Mouse (Mus musculus): ENCODE measurements around the gene Gad2. TPM values are rescaled to one million over a fixed set of nuclear protein-coding genes. Genes with fewer than 3 reads are reported as not detected.

Gad2 gene
- total and polyA plus RNA-seq, 3 experiments, result 0.04 TPM; not detected in 2

- TF ChIP-seq ZNF384 (IDR thresholded peaks at IDR 0.05; ENCODE audit: low read depth, low read length) (no peak), ZC3H11A (IDR thresholded peaks at IDR 0.05; ENCODE audit: low read depth, low read length) (peak; percentile 58), CTCF (conservative IDR thresholded peaks at IDR 0.05 in 1 of 2, IDR thresholded peaks at IDR 0.05 in 1 of 2; ENCODE audit: low read depth in 2 of 2, low read length in 2 of 2) (peak; percentile 84 to 92), RAD21 (IDR thresholded peaks at IDR 0.05; ENCODE audit: low read depth, low read length) (peak; percentile 93), RCOR1 (conservative IDR thresholded peaks at IDR 0.05; ENCODE audit: low read depth, low read length) (no peak), JUND (conservative IDR thresholded peaks at IDR 0.05; ENCODE audit: low read depth, low read length) (no peak), SMC3 (IDR thresholded peaks at IDR 0.05; ENCODE audit: low read depth, low read length) (peak; percentile 86), BHLHE40 (IDR thresholded peaks at IDR 0.05; ENCODE audit: low read depth, low read length) (no peak), TBP (conservative IDR thresholded peaks at IDR 0.05; ENCODE audit: low read depth, low read length) (no peak)
- H3K9me3 ChIP-seq (replicated peaks; ENCODE audit: low read length), result no peaks in the 10 kb centered on the region
- in situ Hi-C loops (cut with MboI; ENCODE audit: low pct_ligation_motif_present, low pct_unique_long_range_greater_than_20kb, low sequenced_read_pairs) (no loop called here), dilution Hi-C loops (cut with MboI; ENCODE audit: extremely low pct_ligation_motif_present, extremely low pct_unique_long_range_greater_than_20kb, low sequenced_read_pairs) (no loop called here)
- H3K4me3 ChIP-seq (replicated peaks in 1 of 3; ENCODE audit: low read depth in 2 of 3, low read length in 2 of 3, poor library complexity in 1 of 3), result no peak overlapping the region
- no peak overlapping the region for H3K9ac ChIP-seq (ENCODE audit: insufficient read depth, low read depth)
- no peaks in the 10 kb centered on the region for H3K79me2 ChIP-seq (replicated peaks; ENCODE audit: control insufficient read depth, extremely low read depth, insufficient read depth, poor library complexity, severe bottlenecking)
- no peak overlapping the region for H3K4me2 ChIP-seq (ENCODE audit: insufficient read depth, low read depth, poor library complexity, severe bottlenecking)
- peak; percentile 86 for DNase-seq (ENCODE audit: extremely low read depth)
- H3K27me3 ChIP-seq (replicated peaks), result no peaks in the 10 kb centered on the region
- H3K36me3 ChIP-seq (replicated peaks in 1 of 2; ENCODE audit: control insufficient read depth in 1 of 2, insufficient read depth in 1 of 2, low read length in 1 of 2), result no peaks in the 10 kb centered on the region
- no peak overlapping the region for H3K27ac ChIP-seq (ENCODE audit: insufficient read depth, low read depth)
- H3K4me1 ChIP-seq (ENCODE audit: control insufficient read depth in 1 of 2, insufficient read depth in 2 of 2), result peaks cover 0 to 5% of the 10 kb centered on the region in 2 experiments; a peak in 1 of 4 replicates
These were observed 99.8 kb downstream of the Gad2 start for GRCm38 (mm10) chr2:22721522-22722470.

DNA sequence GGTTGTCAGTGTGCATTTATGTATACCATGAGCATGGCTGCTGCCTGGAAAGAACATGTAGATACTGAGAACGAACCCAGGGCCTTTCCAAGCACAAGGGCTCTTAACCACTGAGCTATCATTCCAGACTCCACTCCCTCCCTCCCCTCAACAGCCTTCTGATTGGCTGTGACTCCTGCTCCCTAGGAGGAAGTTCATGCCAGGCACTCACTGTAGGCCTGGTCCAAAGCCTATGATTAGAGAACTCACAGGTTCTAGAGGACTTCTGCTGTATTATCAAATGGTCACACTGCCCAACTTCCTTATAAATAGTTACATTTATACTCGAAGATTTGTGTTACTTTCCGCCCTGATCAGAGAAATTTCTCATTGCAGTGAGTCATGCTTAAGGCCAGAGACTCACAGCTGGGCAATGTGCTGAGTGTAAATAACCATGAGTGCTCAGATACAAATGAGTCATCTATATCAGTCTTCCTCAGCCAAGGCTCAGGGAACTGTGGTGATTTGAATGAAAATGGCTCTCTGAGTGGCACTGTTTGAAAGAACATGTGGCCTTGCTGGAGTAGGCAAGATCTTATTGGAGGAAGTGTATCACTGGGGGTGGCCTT is 102.0 kb downstream of the Gad2 start:
- H3K27me3 ChIP-seq (replicated peaks), result no peaks in the 10 kb centered on the region
- H3K9ac ChIP-seq (ENCODE audit: insufficient read depth, low read depth), result no peak overlapping the region
- peak; percentile 24 for DNase-seq (ENCODE audit: extremely low read depth)
- peaks cover 0 to 10% of the 10 kb centered on the region in 2 experiments; a peak in 1 of 4 replicates for H3K4me1 ChIP-seq (ENCODE audit: control insufficient read depth in 1 of 2, insufficient read depth in 2 of 2)
- H3K9me3 ChIP-seq (replicated peaks; ENCODE audit: low read length), result no peaks in the 10 kb centered on the region
- H3K36me3 ChIP-seq (replicated peaks in 1 of 2; ENCODE audit: control insufficient read depth in 1 of 2, insufficient read depth in 1 of 2, low read length in 1 of 2), result no peaks in the 10 kb centered on the region
- no peaks in the 10 kb centered on the region for H3K79me2 ChIP-seq (replicated peaks; ENCODE audit: control insufficient read depth, extremely low read depth, insufficient read depth, poor library complexity, severe bottlenecking)
- dilution Hi-C loops (cut with MboI; ENCODE audit: extremely low pct_ligation_motif_present, extremely low pct_unique_long_range_greater_than_20kb, low sequenced_read_pairs) (no loop called here), in situ Hi-C loops (cut with MboI; ENCODE audit: low pct_ligation_motif_present, low pct_unique_long_range_greater_than_20kb, low sequenced_read_pairs) (no loop called here)
- no peak overlapping the region for H3K4me3 ChIP-seq (replicated peaks in 1 of 3; ENCODE audit: low read depth in 2 of 3, low read length in 2 of 3, poor library complexity in 1 of 3)
- H3K4me2 ChIP-seq (ENCODE audit: insufficient read depth, low read depth, poor library complexity, severe bottlenecking), result no peak overlapping the region
- TF ChIP-seq MAFK (IDR thresholded peaks at IDR 0.05; ENCODE audit: insufficient replicate concordance, low read length), result no peak
- no peak for TF ChIP-seq CHD1 (IDR thresholded peaks at IDR 0.05; ENCODE audit: low read depth, low read length)
- TF ChIP-seq BHLHE40 (IDR thresholded peaks at IDR 0.05; ENCODE audit: low read depth, low read length), result no peak
- TF ChIP-seq KAT2A (IDR thresholded peaks at IDR 0.05; ENCODE audit: insufficient replicate concordance, low read length), result no peak
- no peak for TF ChIP-seq UBTF (IDR thresholded peaks at IDR 0.05; ENCODE audit: low read depth, low read length)
- TF ChIP-seq HCFC1 (IDR thresholded peaks at IDR 0.05; ENCODE audit: low read depth, low read length), result no peak
- TF ChIP-seq ZMIZ1 (IDR thresholded peaks at IDR 0.05; ENCODE audit: low read depth, low read length), result no peak
- no peak for TF ChIP-seq PAX5 (IDR thresholded peaks at IDR 0.05; ENCODE audit: low read length)
- no peak for TF ChIP-seq EP300 (IDR thresholded peaks at IDR 0.05; ENCODE audit: low read length)
- TF ChIP-seq MXI1 (IDR thresholded peaks at IDR 0.05; ENCODE audit: low read depth, low read length), result no peak
- no peak for TF ChIP-seq MEF2A (IDR thresholded peaks at IDR 0.05; ENCODE audit: borderline replicate concordance, low read depth, low read length)
- TF ChIP-seq NRF1 (IDR thresholded peaks at IDR 0.05; ENCODE audit: low read depth, low read length), result no peak
- TF ChIP-seq SMC3 (IDR thresholded peaks at IDR 0.05; ENCODE audit: low read depth, low read length), result no peak
- TF ChIP-seq TCF12 (IDR thresholded peaks at IDR 0.05; ENCODE audit: low read depth, low read length), result no peak
- no peak for TF ChIP-seq MAX (IDR thresholded peaks at IDR 0.05; ENCODE audit: low read length)
- TF ChIP-seq ZC3H11A (IDR thresholded peaks at IDR 0.05; ENCODE audit: low read depth, low read length), result no peak
- TF ChIP-seq SIN3A (IDR thresholded peaks at IDR 0.05; ENCODE audit: low read length), result no peak
- no peak for TF ChIP-seq ZNF384 (IDR thresholded peaks at IDR 0.05; ENCODE audit: low read depth, low read length)
- TF ChIP-seq CTCF (conservative IDR thresholded peaks at IDR 0.05 in 1 of 2, IDR thresholded peaks at IDR 0.05 in 1 of 2; ENCODE audit: low read depth in 2 of 2, low read length in 2 of 2), result no peak
- no peak for TF ChIP-seq NELFE (IDR thresholded peaks at IDR 0.05; ENCODE audit: low read depth, low read length)
- H3K27ac ChIP-seq (ENCODE audit: insufficient read depth, low read depth), result no peak overlapping the region

Data from CH12.LX (cell line).